Mouse (Mus musculus) forebrain, embryonic 11.5 days (tissue): ENCODE measurements around the gene Clec2d. TPM values are rescaled to one million over a fixed set of nuclear protein-coding genes. Genes with fewer than 3 reads are reported as not detected.

Source experiments
- ATAC-seq: fragments of 200-750 bp; cut with Nextera tagmentation; replicated peaks from 2 replicates; pipeline ENCODE4 v1.8.0; 2017; ENCODE audit warnings: moderate TSS enrichment; ENCODE audit not compliant: low FRiP score
- DNase-seq: peaks from one replicate; pipeline ENCODE4 v3.0.0-alpha.2; 2017; ENCODE audit warnings: low spot score
- H3K27ac ChIP-seq: fragments of 300-500 bp; sonication (generic); 2 replicates; pipeline ENCODE4 v1.5.1; 2014; ENCODE audit warnings: low read depth, low read length
- H3K27me3 ChIP-seq: fragments of 300-500 bp; sonication (generic); 2 replicates; pipeline ENCODE4 v1.6.1; 2014; ENCODE audit warnings: mild to moderate bottlenecking, low read length, mixed read lengths; ENCODE audit not compliant: control insufficient read depth, insufficient read depth
- H3K36me3 ChIP-seq: fragments of 300-500 bp; sonication (generic); 2 replicates; pipeline ENCODE4 v1.6.1; 2014; ENCODE audit warnings: mild to moderate bottlenecking, low read length, moderate library complexity, mixed read lengths; ENCODE audit not compliant: control insufficient read depth, insufficient read depth
- H3K4me1 ChIP-seq: fragments of 300-500 bp; sonication (generic); replicated peaks from 2 replicates; pipeline ENCODE4 v1.6.1; 2014; ENCODE audit warnings: low read length, mixed read lengths; ENCODE audit not compliant: control insufficient read depth, insufficient read depth
- H3K4me2 ChIP-seq: fragments of 300-500 bp; sonication (generic); 2 replicates; pipeline ENCODE4 v1.6.1; 2014; ENCODE audit warnings: low read depth, mild to moderate bottlenecking, low read length, moderate library complexity, mixed read lengths; ENCODE audit not compliant: severe bottlenecking
- H3K4me3 ChIP-seq: fragments of 300-500 bp; sonication (generic); 2 replicates; pipeline ENCODE4 v1.5.1; 2014; ENCODE audit warnings: low read depth, low read length
- H3K9ac ChIP-seq: fragments of 300-500 bp; sonication (generic); 2 replicates; pipeline ENCODE4 v1.6.1; 2014; ENCODE audit warnings: low read length
- H3K9me3 ChIP-seq: fragments of 300-500 bp; sonication (generic); 2 replicates; pipeline ENCODE4 v1.6.1; 2016; ENCODE audit warnings: low read length, mixed read lengths; ENCODE audit not compliant: control insufficient read depth
- WGBS: fragments of 180-500 bp; shearing (Covaris S2); extraction: QIAGEN DNeasy Blood & Tissue Kit; methylation state at CpG from one replicate; pipeline ENCODE4 v1.1.7; 2014; 5-methylcytosine and 5-hydroxymethylcytosine counted together
- polyA plus RNA-seq: library from polyadenylated mRNA; unstranded; fragments of >200 nt; fragmentation: Nextera tagmentation; extraction: Ambion mirVana; gene quantifications from 2 replicates; pipeline ENCODE4 v1.2.1, GENCODE M21; 2014

Gene Clec2d
- not detected in 2 replicates for polyA plus RNA-seq

- DNase-seq: peak; percentile 67
- Histone ChIP-seq H3K27ac (peak within 1 kb of the TSS; percentile 79), H3K27me3 (no peaks in the 10 kb centered on the region), H3K4me1 (no peaks in the 10 kb centered on the region), H3K36me3 (no peaks in the 10 kb centered on the region), H3K4me2 (peak within 1 kb of the TSS; percentile 43), H3K4me3 (peak within 1 kb of the TSS; percentile 21; the same call in 1 of the 2 replicates), H3K9ac (peak within 1 kb of the TSS; percentile 35; the same call in 1 of the 2 replicates), H3K9me3 (no peaks in the 10 kb centered on the region)
- WGBS: 2% methylated on average over 15 of the region's 15 CpGs
- peak; percentile 93 for ATAC-seq
Measured at GRCm38 (mm10) chr6:129180403-129181169, at the start of gene Clec2d. Clec2d (plus strand) TSS chr6:129180615.

GRCm38 (mm10) chr6:129132604-129133341, 47.6 kb upstream of the Clec2d start:
- Histone ChIP-seq H3K4me1 (no peaks in the 10 kb centered on the region), H3K27me3 (no peaks in the 10 kb centered on the region), H3K27ac (no peak overlapping the region), H3K9me3 (no peaks in the 10 kb centered on the region), H3K36me3 (no peaks in the 10 kb centered on the region), H3K4me2 (no peak overlapping the region), H3K4me3 (no peak overlapping the region), H3K9ac (no peak overlapping the region)
- 80% methylated on average over 4 of the region's 4 CpGs for WGBS
- no peak for DNase-seq
- ATAC-seq: no peak

GRCm38 (mm10) chr6:129146812-129147211, 33.6 kb upstream of the Clec2d start:
- no peak overlapping the region for H3K27ac ChIP-seq
- H3K4me1 ChIP-seq: no peaks in the 10 kb centered on the region
- DNase-seq: no peak
- ATAC-seq: no peak
- H3K9ac ChIP-seq: no peak overlapping the region
- H3K4me3 ChIP-seq: no peak overlapping the region
- WGBS: 87% methylated on average over 2 of the region's 2 CpGs
- no peaks in the 10 kb centered on the region for H3K9me3 ChIP-seq
- no peaks in the 10 kb centered on the region for H3K27me3 ChIP-seq
- H3K36me3 ChIP-seq: no peaks in the 10 kb centered on the region
- H3K4me2 ChIP-seq: no peak overlapping the region

GRCm38 (mm10) chr6:129160103-129160502, 20.3 kb upstream of the Clec2d start:
- H3K4me2 ChIP-seq: no peak overlapping the region
- no peak overlapping the region for H3K27ac ChIP-seq
- WGBS: 90% methylated on average over 3 of the region's 3 CpGs
- no peaks in the 10 kb centered on the region for H3K36me3 ChIP-seq
- no peak overlapping the region for H3K9ac ChIP-seq
- ATAC-seq: no peak
- no peak for DNase-seq
- no peaks in the 10 kb centered on the region for H3K27me3 ChIP-seq
- H3K4me1 ChIP-seq: no peaks in the 10 kb centered on the region
- no peaks in the 10 kb centered on the region for H3K9me3 ChIP-seq
- no peak overlapping the region for H3K4me3 ChIP-seq

- no peak overlapping the region for H3K27ac ChIP-seq
- H3K4me2 ChIP-seq: no peak overlapping the region
- H3K27me3 ChIP-seq: no peaks in the 10 kb centered on the region
- 87% methylated on average over 3 of the region's 3 CpGs for WGBS
- no peaks in the 10 kb centered on the region for H3K9me3 ChIP-seq
- no peak for ATAC-seq
- DNase-seq: no peak
- H3K4me1 ChIP-seq: no peaks in the 10 kb centered on the region
- H3K9ac ChIP-seq: no peak overlapping the region
- no peaks in the 10 kb centered on the region for H3K36me3 ChIP-seq
- H3K4me3 ChIP-seq: no peak overlapping the region
Measured at GRCm38 (mm10) chr6:129161136-129161535, 19.3 kb upstream of the Clec2d start.

GRCm38 (mm10) chr6:129161951-129162350, 18.5 kb upstream of the Clec2d start:
- no peaks in the 10 kb centered on the region for H3K36me3 ChIP-seq

GRCm38 (mm10) chr6:129162587-129163159, 17.7 kb upstream of the Clec2d start:
- WGBS: 81% methylated on average over 3 of the region's 3 CpGs
- no peak for DNase-seq

More at GRCm38 (mm10) chr6:129161951-129162350, 18.5 kb upstream of the Clec2d start:
- Histone ChIP-seq H3K4me3 (no peak overlapping the region), H3K4me1 (no peaks in the 10 kb centered on the region), H3K4me2 (no peak overlapping the region), H3K27me3 (no peaks in the 10 kb centered on the region), H3K9me3 (no peaks in the 10 kb centered on the region), H3K27ac (no peak overlapping the region), H3K9ac (no peak overlapping the region)
- ATAC-seq (no peak), DNase-seq (no peak)

GRCm38 (mm10) chr6:129163606-129164005, 16.8 kb upstream of the Clec2d start:
- H3K4me1 ChIP-seq: no peaks in the 10 kb centered on the region
- WGBS: 85% methylated on average over 1 of the region's 1 CpGs
- no peak overlapping the region for H3K27ac ChIP-seq

More at GRCm38 (mm10) chr6:129162587-129163159, 17.7 kb upstream of the Clec2d start:
- Histone ChIP-seq H3K4me2 (no peak overlapping the region), H3K27me3 (no peaks in the 10 kb centered on the region), H3K9me3 (no peaks in the 10 kb centered on the region), H3K27ac (no peak overlapping the region), H3K4me1 (no peaks in the 10 kb centered on the region), H3K4me3 (no peak overlapping the region), H3K36me3 (no peaks in the 10 kb centered on the region), H3K9ac (no peak overlapping the region)
- ATAC-seq: no peak

More at GRCm38 (mm10) chr6:129163606-129164005, 16.8 kb upstream of the Clec2d start:
- ATAC-seq: no peak
- H3K4me2 ChIP-seq: no peak overlapping the region
- no peaks in the 10 kb centered on the region for H3K36me3 ChIP-seq
- no peaks in the 10 kb centered on the region for H3K9me3 ChIP-seq
- no peak overlapping the region for H3K4me3 ChIP-seq
- no peaks in the 10 kb centered on the region for H3K27me3 ChIP-seq
- no peak overlapping the region for H3K9ac ChIP-seq
- no peak for DNase-seq
